In genomic region chr16:92022494-92023283, GRCm38 (mm10) we compare ENCODE assay signal across 25 mouse cellular contexts. TPM values are rescaled to one million over a fixed set of nuclear protein-coding genes. Genes with fewer than 3 reads are reported as not detected.
A peak's percentile ranks its signal among the peaks of the same experiment; 100 is the strongest.
DNase-seq lines count a peak whose midpoint lies in the region; ATAC-seq and TF ChIP-seq lines count a peak whose summit lies in the region.
"Had no signal": no experiment of that assay in that cellular context is flagged by ENCODE, and none has a peak within 500 bp of the region (broad histone marks: within the 10 kb centered on the region; RNA-seq: fewer than 3 reads in every experiment).

No protein-coding gene starts in this region.

- H3K4me2 ChIP-seq in embryonic facial prominence, embryonic 14.5 days (ENCODE audit: low read depth, low read length): no peak overlapping the region
- H3K4me2 ChIP-seq in heart, embryonic 11.5 days: no peak overlapping the region; the same call in 1 of the 2 replicates
- no peak overlapping the region for H3K4me2 ChIP-seq in hindbrain, postnatal 0 days (ENCODE audit: low read depth, low read length)
- no peak overlapping the region for H3K4me2 ChIP-seq in hindbrain, embryonic 12.5 days (replicated peaks)
- peak overlapping the region; percentile 35; the same call in 1 of the 2 replicates for H3K4me2 ChIP-seq in heart, postnatal 0 days (ENCODE audit: low read depth, low read length)
- H3K4me2 ChIP-seq: forebrain, embryonic 12.5 days; lung, embryonic 14.5 days; midbrain, embryonic 12.5 days had no signal

- H3K4me1 ChIP-seq in embryonic facial prominence, embryonic 14.5 days (ENCODE audit: control insufficient read depth, insufficient read depth, low read length): peaks cover 5% of the 10 kb centered on the region
- H3K4me1 ChIP-seq in embryonic facial prominence, embryonic 10.5 days: peaks cover 35% of the 10 kb centered on the region
- H3K4me1 ChIP-seq in heart, embryonic 11.5 days (ENCODE audit: control insufficient read depth, insufficient read depth, low read length): peaks cover 12% of the 10 kb centered on the region
- H3K4me1 ChIP-seq in hindbrain, postnatal 0 days (ENCODE audit: insufficient read depth, low read length): peaks cover 8% of the 10 kb centered on the region; the same call in 1 of the 2 replicates
- H3K4me1 ChIP-seq in hindbrain, embryonic 12.5 days: peaks cover 13% of the 10 kb centered on the region; the same call in 1 of the 2 replicates
- peaks cover 23% of the 10 kb centered on the region for H3K4me1 ChIP-seq in heart, postnatal 0 days (ENCODE audit: control insufficient read depth, insufficient read depth)

- TF ChIP-seq CTCF in hindbrain, postnatal 0 days (IDR thresholded peaks at IDR 0.05; ENCODE audit: low read depth): no peak
- no peak for TF ChIP-seq CTCF in heart, postnatal 0 days (IDR thresholded peaks at IDR 0.05; ENCODE audit: low read depth)

- ATAC-seq in embryonic facial prominence, embryonic 14.5 days (ENCODE audit: low read depth): no peak
- no peak; the same call in 1 of the 2 replicates for ATAC-seq in heart, embryonic 11.5 days (replicated peaks; ENCODE audit: insufficient number of reproducible peaks, low FRiP score, low TSS enrichment)
- no peak for ATAC-seq in hindbrain, postnatal 0 days
- no peak for ATAC-seq in hindbrain, embryonic 12.5 days (ENCODE audit: low FRiP score)
- ATAC-seq in heart, postnatal 0 days (ENCODE audit: insufficient read depth, low read depth): 0 out of 2 replicates have a peak, but pooled peaks have one; percentile 31
- ATAC-seq: hindbrain, embryonic 16.5 days had no signal

- DNase-seq in embryonic facial prominence, embryonic 14.5 days (ENCODE audit: low spot score): peak; percentile 24
- no peak for DNase-seq in embryonic facial prominence, embryonic 10.5 days (ENCODE audit: low spot score)
- no peak for DNase-seq in heart, adult 9 months (ENCODE audit: low spot score in 2 of 2)
- peak; percentile 15 for DNase-seq in hindbrain, postnatal 0 days (ENCODE audit: low spot score)
- DNase-seq in heart, postnatal 0 days (ENCODE audit: low spot score): peak; percentile 40
- no peak for DNase-seq in layer of hippocampus, postnatal 25 days (ENCODE audit: extremely low spot score in 1 of 2, low spot score in 1 of 2)
- DNase-seq: adrenal gland, postnatal 25 days; cerebellum, adult 9-10 months; gastrocnemius, postnatal 25 days; kidney, adult 18-20 months; kidney, postnatal 4 days; lung, embryonic 14.5 days; thymus, postnatal 25 days had no signal

- TF ChIP-seq EP300 in heart, postnatal 0 days (IDR thresholded peaks at IDR 0.05; ENCODE audit: low read depth): no peak

- no peak overlapping the region for H3K4me3 ChIP-seq in embryonic facial prominence, embryonic 14.5 days (ENCODE audit: low read depth, low read length)
- no peak overlapping the region for H3K4me3 ChIP-seq in embryonic facial prominence, embryonic 10.5 days
- no peak overlapping the region for H3K4me3 ChIP-seq in heart, embryonic 11.5 days (ENCODE audit: low read depth, low read length)
- no peak overlapping the region for H3K4me3 ChIP-seq in hindbrain, postnatal 0 days (ENCODE audit: low read length)
- no peak overlapping the region for H3K4me3 ChIP-seq in hindbrain, embryonic 12.5 days
- H3K4me3 ChIP-seq in heart, postnatal 0 days (ENCODE audit: low read depth, low read length): no peak overlapping the region
- H3K4me3 ChIP-seq: forebrain, embryonic 12.5 days; midbrain, embryonic 12.5 days had no signal

- H3K9ac ChIP-seq in embryonic facial prominence, embryonic 14.5 days (ENCODE audit: low read depth, low read length): no peak overlapping the region
- H3K9ac ChIP-seq in heart, embryonic 11.5 days (ENCODE audit: low read depth, low read length): no peak overlapping the region
- no peak overlapping the region for H3K9ac ChIP-seq in hindbrain, postnatal 0 days (replicated peaks; ENCODE audit: low read length)
- H3K9ac ChIP-seq in hindbrain, embryonic 12.5 days: no peak overlapping the region
- no peak overlapping the region for H3K9ac ChIP-seq in heart, postnatal 0 days (replicated peaks; ENCODE audit: low read depth, low read length)
- H3K9ac ChIP-seq: forebrain, embryonic 12.5 days; liver, embryonic 14.5 days; lung, embryonic 14.5 days; midbrain, embryonic 12.5 days had no signal

- no peaks in the 10 kb centered on the region for H3K36me3 ChIP-seq in embryonic facial prominence, embryonic 14.5 days (ENCODE audit: control insufficient read depth, insufficient read depth, low read length)
- H3K36me3 ChIP-seq in embryonic facial prominence, embryonic 10.5 days (replicated peaks): no peaks in the 10 kb centered on the region
- no peaks in the 10 kb centered on the region for H3K36me3 ChIP-seq in heart, embryonic 11.5 days (ENCODE audit: control insufficient read depth, insufficient read depth, low read length)
- no peaks in the 10 kb centered on the region for H3K36me3 ChIP-seq in hindbrain, postnatal 0 days (ENCODE audit: insufficient read depth, low read length)
- no peaks in the 10 kb centered on the region for H3K36me3 ChIP-seq in hindbrain, embryonic 12.5 days
- H3K36me3 ChIP-seq in heart, postnatal 0 days (replicated peaks; ENCODE audit: control insufficient read depth, insufficient read depth, low read length): no peaks in the 10 kb centered on the region
- H3K36me3 ChIP-seq: forebrain, embryonic 12.5 days; midbrain, embryonic 12.5 days had no signal

- H3K27me3 ChIP-seq in embryonic facial prominence, embryonic 14.5 days (replicated peaks; ENCODE audit: control insufficient read depth, insufficient read depth, low read length): no peaks in the 10 kb centered on the region
- no peaks in the 10 kb centered on the region for H3K27me3 ChIP-seq in embryonic facial prominence, embryonic 10.5 days (replicated peaks; ENCODE audit: low read depth, poor library complexity, severe bottlenecking)
- no peaks in the 10 kb centered on the region for H3K27me3 ChIP-seq in heart, embryonic 11.5 days (ENCODE audit: control insufficient read depth, insufficient read depth, low read length)
- no peaks in the 10 kb centered on the region for H3K27me3 ChIP-seq in hindbrain, postnatal 0 days (ENCODE audit: insufficient read depth, low read length)
- no peaks in the 10 kb centered on the region for H3K27me3 ChIP-seq in hindbrain, embryonic 12.5 days
- H3K27me3 ChIP-seq in heart, postnatal 0 days (ENCODE audit: control insufficient read depth, insufficient read depth, low read length): no peaks in the 10 kb centered on the region
- H3K27me3 ChIP-seq: forebrain, embryonic 12.5 days; midbrain, embryonic 12.5 days had no signal

- 57% methylated on average over 20 of the region's 20 CpGs for WGBS in embryonic facial prominence, embryonic 14.5 days
- 72% methylated on average over 20 of the region's 20 CpGs for WGBS in embryonic facial prominence, embryonic 10.5 days
- 39% methylated on average over 20 of the region's 20 CpGs for WGBS in heart, embryonic 11.5 days (ENCODE audit: insufficient replicate concordance)
- WGBS in hindbrain, postnatal 0 days: 65% methylated on average over 20 of the region's 20 CpGs
- 74% methylated on average over 20 of the region's 20 CpGs for WGBS in hindbrain, embryonic 12.5 days
- 30% methylated on average over 20 of the region's 20 CpGs for WGBS in heart, postnatal 0 days

- no peaks in the 10 kb centered on the region for H3K9me3 ChIP-seq in embryonic facial prominence, embryonic 14.5 days (ENCODE audit: control insufficient read depth, low read length)
- no peaks in the 10 kb centered on the region for H3K9me3 ChIP-seq in embryonic facial prominence, embryonic 10.5 days
- no peaks in the 10 kb centered on the region for H3K9me3 ChIP-seq in heart, embryonic 11.5 days (replicated peaks; ENCODE audit: control insufficient read depth, low read length)
- H3K9me3 ChIP-seq in hindbrain, postnatal 0 days (ENCODE audit: low read length): no peaks in the 10 kb centered on the region
- no peaks in the 10 kb centered on the region for H3K9me3 ChIP-seq in hindbrain, embryonic 12.5 days (replicated peaks)
- no peaks in the 10 kb centered on the region for H3K9me3 ChIP-seq in heart, postnatal 0 days (replicated peaks; ENCODE audit: control insufficient read depth, low read length)
- H3K9me3 ChIP-seq: forebrain, embryonic 12.5 days; midbrain, embryonic 12.5 days had no signal

- H3K27ac ChIP-seq in embryonic facial prominence, embryonic 14.5 days (replicated peaks; ENCODE audit: low read depth, low read length): no peak overlapping the region
- no peak overlapping the region for H3K27ac ChIP-seq in embryonic facial prominence, embryonic 10.5 days (replicated peaks)
- 0 out of 2 replicates have a peak overlapping the region, but pooled peaks have one; percentile 2 for H3K27ac ChIP-seq in heart, embryonic 11.5 days (ENCODE audit: low read depth, low read length)
- H3K27ac ChIP-seq in hindbrain, postnatal 0 days: no peak overlapping the region
- H3K27ac ChIP-seq in hindbrain, embryonic 12.5 days: no peak overlapping the region
- peak overlapping the region; percentile 28; the same call in 1 of the 2 replicates for H3K27ac ChIP-seq in heart, postnatal 0 days (ENCODE audit: low read depth)
- H3K27ac ChIP-seq: forebrain, embryonic 12.5 days; liver, embryonic 14.5 days; midbrain, embryonic 12.5 days had no signal

RNA-seq across cellular contexts. Expression of gene Mrps6, which starts 35.4 kb away (rescaled TPM):
- polyA plus RNA-seq in embryonic facial prominence, embryonic 14.5 days (2014; fragmentation: Nextera tagmentation; extraction: Ambion mirVana): 107 and 113 TPM in 2 replicates
- polyA plus RNA-seq in embryonic facial prominence, embryonic 10.5 days (2016; fragmentation: Nextera tagmentation; extraction: Ambion mirVana): 127 and 129 TPM in 2 replicates
- 121 and 136 TPM in 2 replicates for polyA plus RNA-seq in heart, embryonic 11.5 days (2014; fragmentation: Nextera tagmentation; extraction: Ambion mirVana)
- 24.9 and 33.2 TPM in 2 replicates for total RNA-seq in hindbrain, postnatal 0 days (2014; rRNA removed)
- 181 and 183 TPM in 2 replicates for polyA plus RNA-seq in hindbrain, postnatal 0 days (2015; fragmentation: Nextera tagmentation; extraction: Ambion mirVana)
- 139 and 142 TPM in 2 replicates for polyA plus RNA-seq in hindbrain, embryonic 12.5 days (2016; fragmentation: Nextera tagmentation; extraction: Ambion mirVana)
- total RNA-seq in heart, postnatal 0 days (2014; rRNA removed; ENCODE audit: low replicate concordance): 17.7 and 43.7 TPM in 2 replicates
- polyA plus RNA-seq in heart, postnatal 0 days (2015; fragmentation: Nextera tagmentation; extraction: Ambion mirVana): 115 and 121 TPM in 2 replicates
- total RNA-seq in layer of hippocampus, postnatal 25 days (2021): 10 to 100 TPM; 43.2 to 54.9 TPM

RNA-seq across cellular contexts. Expression of gene Gm49711, which starts 35.4 kb away (rescaled TPM):
- 0.31 and 0.86 TPM in 2 replicates for polyA plus RNA-seq in embryonic facial prominence, embryonic 14.5 days (2014; fragmentation: Nextera tagmentation; extraction: Ambion mirVana)
- 0.28 TPM in 1 of 2 replicates, not detected in the other for polyA plus RNA-seq in embryonic facial prominence, embryonic 10.5 days (2016; fragmentation: Nextera tagmentation; extraction: Ambion mirVana)
- polyA plus RNA-seq in heart, embryonic 11.5 days (2014; fragmentation: Nextera tagmentation; extraction: Ambion mirVana): 0.20 TPM in 1 of 2 replicates, not detected in the other
- total RNA-seq in hindbrain, postnatal 0 days (2014; rRNA removed): not detected in 2 replicates
- 0.58 and 0.82 TPM in 2 replicates for polyA plus RNA-seq in hindbrain, postnatal 0 days (2015; fragmentation: Nextera tagmentation; extraction: Ambion mirVana)
- 0.26 and 0.65 TPM in 2 replicates for polyA plus RNA-seq in hindbrain, embryonic 12.5 days (2016; fragmentation: Nextera tagmentation; extraction: Ambion mirVana)
- total RNA-seq in heart, postnatal 0 days (2014; rRNA removed; ENCODE audit: low replicate concordance): not detected in 2 replicates
- 0.20 TPM in 1 of 2 replicates, not detected in the other for polyA plus RNA-seq in heart, postnatal 0 days (2015; fragmentation: Nextera tagmentation; extraction: Ambion mirVana)
- under 1 TPM; 0.25 to 0.33 TPM for total RNA-seq in layer of hippocampus, postnatal 25 days (2021)
- total RNA-seq: adrenal gland, postnatal 25 days; common myeloid progenitor, adult 5-6 weeks; gastrocnemius, postnatal 25 days; hematopoietic stem cell, adult 5-6 weeks; left cerebral cortex, adult 18-20 months; left cerebral cortex, postnatal 25 days; megakaryocyte, adult 5-6 weeks had no signal
- polyA plus RNA-seq: liver, embryonic 14.5 days; lung, embryonic 14.5 days; midbrain, embryonic 12.5 days; neural tube, embryonic 11.5 days had no signal

RNA-seq across cellular contexts. Expression of gene Slc5a3, which starts 35.4 kb away (rescaled TPM):
- 11.7 and 12.1 TPM in 2 replicates for polyA plus RNA-seq in embryonic facial prominence, embryonic 14.5 days (2014; fragmentation: Nextera tagmentation; extraction: Ambion mirVana)
- 11.6 and 12.7 TPM in 2 replicates for polyA plus RNA-seq in embryonic facial prominence, embryonic 10.5 days (2016; fragmentation: Nextera tagmentation; extraction: Ambion mirVana)
- 5.7 and 6.7 TPM in 2 replicates for polyA plus RNA-seq in heart, embryonic 11.5 days (2014; fragmentation: Nextera tagmentation; extraction: Ambion mirVana)
- total RNA-seq in hindbrain, postnatal 0 days (2014; rRNA removed): 23.9 and 30.9 TPM in 2 replicates
- polyA plus RNA-seq in hindbrain, postnatal 0 days (2015; fragmentation: Nextera tagmentation; extraction: Ambion mirVana): 9.6 and 10.0 TPM in 2 replicates
- polyA plus RNA-seq in hindbrain, embryonic 12.5 days (2016; fragmentation: Nextera tagmentation; extraction: Ambion mirVana): 20.3 and 20.6 TPM in 2 replicates
- 4.2 and 13.9 TPM in 2 replicates for total RNA-seq in heart, postnatal 0 days (2014; rRNA removed; ENCODE audit: low replicate concordance)
- 1.5 TPM in 2 replicates for polyA plus RNA-seq in heart, postnatal 0 days (2015; fragmentation: Nextera tagmentation; extraction: Ambion mirVana)
- 10 to 100 TPM; 23.9 to 32.1 TPM for total RNA-seq in layer of hippocampus, postnatal 25 days (2021)

Comparison
In these comparisons a context has a peak if more than half of its experiments do, and no peak if none do; other contexts are left out.
1. DNase-seq: peak in embryonic facial prominence, embryonic 14.5 days (single experiment), hindbrain, postnatal 0 days (single experiment) and heart, postnatal 0 days (single experiment); none in embryonic facial prominence, embryonic 10.5 days (single experiment), heart, adult 9 months (0 of 2) and layer of hippocampus, postnatal 25 days (0 of 2).
2. H3K27ac ChIP-seq: peak in heart, embryonic 11.5 days (single experiment) and heart, postnatal 0 days (single experiment); none in embryonic facial prominence, embryonic 14.5 days (single experiment), embryonic facial prominence, embryonic 10.5 days (single experiment), hindbrain, postnatal 0 days (single experiment) and hindbrain, embryonic 12.5 days (single experiment).